Mouse (Mus musculus) myocyte (in vitro differentiated cells): Measurements from ENCODE around the gene Sptssb.

Experiments
- POLR2A ChIP-seq: IDR thresholded peaks from one replicate; pipeline ENCODE4 v1.6.1; 2011; ENCODE audit warnings: low read depth, mild to moderate bottlenecking, control low read depth, moderate library complexity; ENCODE audit not compliant: insufficient read length
- POLR2AphosphoS2 ChIP-seq: IDR thresholded peaks from one replicate; pipeline ENCODE4 v1.6.1; 2011; ENCODE audit warnings: low read depth, control low read depth; ENCODE audit not compliant: insufficient read length

GRCm38 (mm10) chr3:69803137-69803536 is 56.6 kb downstream of the Sptssb start:
- TF ChIP-seq POLR2A = no peak
- TF ChIP-seq POLR2AphosphoS2 = no peak
